Mouse (Mus musculus): ENCODE measurements around the gene Olfr105-ps.

The Olfr105-ps gene

GRCm38 (mm10) chr17:37378733-37379132 is at the start of gene Olfr105-ps:
TSS of gene Olfr105-ps (plus strand) at chr17:37379033.
- DNase-seq (ENCODE audit: low spot score in 2 of 2) = no peak

- no peak for DNase-seq (ENCODE audit: low spot score in 2 of 2)
Observed at GRCm38 (mm10) chr17:37339598-37339997, 39.2 kb upstream of the Olfr105-ps start, which contains the start of gene Olfr103. TSS of gene Olfr103 (minus strand) at chr17:37339698.

GRCm38 (mm10) chr17:37359282-37359681 is 19.6 kb upstream of the Olfr105-ps start, which contains the start of gene Olfr104-ps:
TSS of gene Olfr104-ps (plus strand) at chr17:37359582.
- no peak for DNase-seq (ENCODE audit: low spot score in 2 of 2)

- no peak for DNase-seq (ENCODE audit: low spot score in 2 of 2)
Observed at GRCm38 (mm10) chr17:37390093-37390492, 11.3 kb downstream of the Olfr105-ps start, which contains the start of gene Olfr106-ps. TSS of gene Olfr106-ps (plus strand) at chr17:37390393.

GRCm38 (mm10) chr17:37398926-37399325 is 20.1 kb downstream of the Olfr105-ps start, which contains the start of gene Olfr107:
TSS of gene Olfr107 (plus strand) at chr17:37399226.
- no peak for DNase-seq (ENCODE audit: low spot score in 2 of 2)

GRCm38 (mm10) chr17:37413380-37413779 is 34.5 kb downstream of the Olfr105-ps start:
- no peak for DNase-seq (ENCODE audit: low spot score in 2 of 2)
